Mouse (Mus musculus) embryonic facial prominence, embryonic 12.5 days (tissue): ENCODE data around the gene Vax1. TPM values are rescaled to one million over a fixed set of nuclear protein-coding genes. Genes with fewer than 3 reads are reported as not detected.
A peak's percentile ranks its signal among the peaks of the same experiment; 100 is the strongest.

ENCODE experiments used
- ATAC-seq: fragments of 200-750 bp; cut with Nextera tagmentation; 2 replicates; pipeline ENCODE4 v1.8.0; 2017; ENCODE audit not compliant: insufficient number of reproducible peaks, insufficient read depth, low FRiP score, low TSS enrichment
- H3K27ac ChIP-seq: fragments of 300-500 bp; sonication (generic); 2 replicates; pipeline ENCODE4 v1.5.1; 2016; ENCODE audit warnings: mild to moderate bottlenecking
- H3K27me3 ChIP-seq: fragments of 300-500 bp; sonication (generic); 2 replicates; pipeline ENCODE4 v1.6.1; 2016; ENCODE audit warnings: mild to moderate bottlenecking, moderate library complexity
- H3K36me3 ChIP-seq: fragments of 300-500 bp; sonication (generic); 2 replicates; pipeline ENCODE4 v1.6.1; 2016; ENCODE audit warnings: mild to moderate bottlenecking
- H3K4me1 ChIP-seq: fragments of 300-500 bp; sonication (generic); 2 replicates; pipeline ENCODE4 v1.6.1; 2016
- H3K4me2 ChIP-seq: fragments of 300-500 bp; sonication (generic); replicated peaks from 2 replicates; pipeline ENCODE4 v1.6.1; 2016; ENCODE audit warnings: mild to moderate bottlenecking, moderate library complexity
- H3K4me3 ChIP-seq: fragments of 300-500 bp; sonication (generic); 2 replicates; pipeline ENCODE4 v1.5.1; 2016; ENCODE audit warnings: mild to moderate bottlenecking
- H3K9ac ChIP-seq: fragments of 300-500 bp; sonication (generic); 2 replicates; pipeline ENCODE4 v1.6.1; 2016; ENCODE audit warnings: mild to moderate bottlenecking, moderate library complexity
- H3K9me3 ChIP-seq: fragments of 300-500 bp; sonication (generic); 2 replicates; pipeline ENCODE4 v1.6.1; 2016; ENCODE audit warnings: mild to moderate bottlenecking, moderate library complexity
- WGBS: fragments of 180-500 bp; shearing (Covaris S2); methylation state at CpG from one replicate; pipeline ENCODE4 v1.1.7; 2016; 5-methylcytosine and 5-hydroxymethylcytosine counted together
- polyA plus RNA-seq: library from polyadenylated mRNA; unstranded; fragments of >200 nt; fragmentation: Nextera tagmentation; extraction: Ambion mirVana; gene quantifications from 2 replicates; pipeline ENCODE4 v1.2.1, GENCODE M21; 2016

The Vax1 gene
- polyA plus RNA-seq, 1 experiment from 2014 or later, result 1.1 TPM

DNA sequence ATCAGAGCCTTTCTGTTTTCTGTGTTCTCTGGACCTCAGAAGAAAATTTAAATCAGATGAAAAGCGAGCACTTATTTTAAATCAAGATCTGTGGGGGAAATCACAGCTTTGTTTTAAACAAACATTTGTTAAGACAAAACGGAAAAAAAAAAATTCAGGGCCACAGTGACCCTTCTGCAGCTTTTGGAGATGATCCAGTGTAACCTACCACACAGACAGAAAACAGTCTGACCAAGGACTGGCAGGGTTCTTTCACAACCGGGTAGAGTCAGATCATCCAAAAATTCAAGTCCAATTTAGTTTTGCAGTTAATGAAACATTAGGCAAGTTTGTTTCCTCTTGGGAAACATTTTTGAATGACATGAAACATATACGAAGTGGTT is 21.3 kb upstream of the Vax1 start:
- Histone ChIP-seq H3K4me3 (no peak overlapping the region), H3K4me1 (0 out of 2 replicates have a peak, but pooled peaks cover 4% of the 10 kb centered on the region), H3K9me3 (no peaks in the 10 kb centered on the region), H3K27ac (no peak overlapping the region), H3K9ac (no peak overlapping the region), H3K4me2 (no peak overlapping the region), H3K27me3 (peaks cover 75% of the 10 kb centered on the region), H3K36me3 (no peaks in the 10 kb centered on the region)
- 4% methylated on average over 4 of the region's 4 CpGs for WGBS
- ATAC-seq, result no peak

DNA sequence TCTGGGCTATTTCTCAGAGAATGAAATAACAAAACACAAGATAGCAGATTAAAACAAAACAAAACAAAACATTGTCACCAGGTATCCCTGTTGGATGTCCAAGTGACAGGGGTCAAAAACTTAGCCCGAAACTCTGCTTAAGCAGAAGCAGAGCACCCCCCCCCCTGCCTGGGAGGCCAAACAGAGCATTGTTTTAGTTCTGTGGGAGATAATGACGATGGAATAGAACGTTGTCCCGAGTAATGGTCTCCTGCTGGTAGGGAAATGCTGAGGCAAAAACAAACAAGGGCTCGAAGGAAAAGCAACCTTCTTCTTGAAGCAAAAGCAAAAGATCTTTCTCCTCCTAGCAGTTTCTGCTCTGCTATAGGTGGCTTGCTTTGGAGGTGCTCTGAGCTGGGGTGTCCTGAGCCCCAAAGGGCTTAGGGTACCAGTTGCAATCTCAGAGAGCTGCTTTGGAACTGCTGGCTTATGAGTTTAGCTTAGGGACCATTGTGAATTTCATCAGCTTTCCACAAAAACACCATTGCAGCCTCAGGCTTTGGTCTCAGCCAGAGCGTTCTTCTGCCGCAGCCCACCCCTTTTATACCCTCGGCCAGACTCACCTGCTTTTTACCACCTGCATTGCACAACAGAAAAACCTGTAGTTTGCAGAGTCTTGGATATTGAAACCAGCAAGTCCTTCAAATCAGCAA is 20.7 kb upstream of the Vax1 start:
- 0 out of 2 replicates have a peak, but pooled peaks cover 4% of the 10 kb centered on the region for H3K4me1 ChIP-seq
- no peak overlapping the region for H3K4me2 ChIP-seq
- no peak overlapping the region for H3K9ac ChIP-seq
- WGBS, result under 1% methylated on average over 8 of the region's 8 CpGs
- peaks cover 75% of the 10 kb centered on the region for H3K27me3 ChIP-seq
- no peaks in the 10 kb centered on the region for H3K36me3 ChIP-seq
- H3K9me3 ChIP-seq, result no peaks in the 10 kb centered on the region
- H3K27ac ChIP-seq, result no peak overlapping the region
- ATAC-seq, result no peak
- no peak overlapping the region for H3K4me3 ChIP-seq

DNA sequence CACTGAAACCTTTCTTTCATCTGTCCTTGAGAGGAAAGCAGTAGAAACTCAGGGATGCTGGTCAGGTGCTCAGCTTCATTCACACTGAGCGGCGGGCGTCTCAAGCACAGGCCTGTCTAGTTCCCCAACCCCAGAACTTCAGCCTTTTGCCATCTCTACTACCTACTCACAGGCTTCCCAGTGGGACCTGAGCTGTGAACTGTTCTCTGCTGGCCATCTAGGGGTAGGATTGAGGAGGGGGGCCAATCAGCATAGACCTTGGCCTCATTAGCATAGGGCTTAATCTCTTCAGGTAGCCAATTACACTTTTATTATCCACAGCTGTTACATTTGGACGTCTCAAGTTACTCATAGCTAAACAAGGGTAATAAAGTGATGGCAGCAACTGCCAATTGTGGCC is 19.1 kb upstream of the Vax1 start:
- 0 out of 2 replicates have a peak, but pooled peaks cover 3% of the 10 kb centered on the region for H3K4me1 ChIP-seq
- no peaks in the 10 kb centered on the region for H3K9me3 ChIP-seq
- WGBS, result 8% methylated on average over 4 of the region's 4 CpGs
- H3K9ac ChIP-seq, result no peak overlapping the region
- peaks cover 73% of the 10 kb centered on the region for H3K27me3 ChIP-seq
- H3K4me2 ChIP-seq, result no peak overlapping the region
- no peak overlapping the region for H3K27ac ChIP-seq
- ATAC-seq, result no peak
- H3K36me3 ChIP-seq, result no peaks in the 10 kb centered on the region
- H3K4me3 ChIP-seq, result no peak overlapping the region

DNA sequence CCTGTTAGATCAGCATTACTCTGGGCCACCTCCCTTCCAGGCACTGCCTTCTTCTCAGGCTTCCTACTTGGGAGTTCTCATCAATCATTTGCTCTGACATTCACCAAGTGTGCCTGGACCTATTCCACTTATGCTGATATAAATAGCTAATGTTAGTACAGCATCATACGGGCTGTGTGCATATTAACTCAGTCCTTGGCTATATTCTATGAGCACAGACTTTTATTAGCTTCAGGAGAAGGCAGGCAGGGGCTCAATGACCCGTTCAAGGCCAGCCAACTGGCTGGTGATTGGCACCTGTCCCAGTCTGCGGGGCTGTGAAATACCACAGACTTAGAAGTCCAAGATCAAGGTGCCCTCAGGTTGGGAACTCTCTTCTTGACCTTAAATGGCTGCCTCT is 14.1 kb upstream of the Vax1 start:
- 56% methylated on average over 3 of the region's 3 CpGs for WGBS
- H3K27me3 ChIP-seq, result peaks cover 59% of the 10 kb centered on the region
- no peaks in the 10 kb centered on the region for H3K36me3 ChIP-seq
- H3K27ac ChIP-seq, result no peak overlapping the region
- no peak overlapping the region for H3K9ac ChIP-seq
- H3K4me1 ChIP-seq, result no peaks in the 10 kb centered on the region
- no peak for ATAC-seq
- no peaks in the 10 kb centered on the region for H3K9me3 ChIP-seq
- no peak overlapping the region for H3K4me2 ChIP-seq
- no peak overlapping the region for H3K4me3 ChIP-seq

DNA sequence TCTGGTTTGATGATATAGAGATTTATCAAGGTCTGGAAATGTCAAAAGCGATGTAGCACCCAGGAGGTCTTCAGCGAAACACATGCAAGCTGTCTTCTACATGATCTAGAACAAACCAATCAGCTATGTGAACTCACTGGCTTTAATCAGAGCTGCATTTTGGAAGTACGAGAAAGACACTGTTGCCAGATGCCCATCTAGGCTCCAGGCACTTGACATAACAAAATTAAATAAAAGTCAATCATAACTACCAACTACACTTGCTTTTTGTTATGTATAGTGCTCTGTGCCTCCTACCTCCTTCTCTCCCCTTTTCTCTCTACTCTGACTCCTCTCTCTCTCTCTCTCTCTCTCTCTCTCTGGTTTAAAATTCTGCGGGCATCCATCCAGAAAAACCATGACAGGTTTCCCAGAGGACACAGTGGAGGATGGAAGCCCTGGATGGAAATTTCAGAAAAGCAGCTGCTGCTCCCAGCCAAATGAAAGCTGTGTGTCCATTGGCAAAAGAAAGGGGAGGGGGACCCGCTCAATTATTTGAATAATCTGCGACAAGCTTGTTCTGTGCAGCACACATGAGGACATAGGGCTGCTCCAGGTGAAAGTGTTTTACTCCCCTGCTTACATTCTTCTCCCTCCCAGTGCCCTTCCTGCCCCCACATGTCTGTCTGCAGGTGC is 3.6 kb upstream of the Vax1 start:
- Histone ChIP-seq H3K27me3 (peaks cover 84% of the 10 kb centered on the region), H3K9me3 (no peaks in the 10 kb centered on the region), H3K9ac (no peak overlapping the region), H3K36me3 (no peaks in the 10 kb centered on the region), H3K4me3 (no peak overlapping the region), H3K4me2 (no peak overlapping the region), H3K4me1 (peaks cover 8% of the 10 kb centered on the region; the same call in 1 of the 2 replicates), H3K27ac (no peak overlapping the region)
- ATAC-seq, result no peak
- 11% methylated on average over 6 of the region's 6 CpGs for WGBS

DNA sequence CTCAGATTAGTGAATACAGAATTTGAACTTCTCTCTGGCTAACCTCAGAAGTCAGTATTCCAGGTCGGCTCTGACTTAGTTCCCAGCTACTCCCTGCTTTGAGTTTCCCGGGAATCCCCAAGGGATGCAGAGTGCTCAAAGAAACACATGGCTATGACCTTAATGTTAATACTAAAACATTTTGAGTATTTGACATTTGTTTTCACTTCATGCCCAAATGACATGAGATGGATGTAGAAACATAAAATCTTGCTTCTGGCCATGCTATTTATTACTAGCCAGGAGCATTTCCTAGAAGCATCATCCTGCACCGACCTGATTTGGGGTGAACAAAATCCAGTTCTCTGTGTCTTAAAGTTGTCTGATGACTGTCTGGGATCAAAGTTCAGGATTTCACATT is 2.9 kb upstream of the Vax1 start:
- Histone ChIP-seq H3K36me3 (no peaks in the 10 kb centered on the region), H3K4me2 (no peak overlapping the region), H3K9ac (no peak overlapping the region), H3K27ac (no peak overlapping the region), H3K4me3 (no peak overlapping the region), H3K9me3 (no peaks in the 10 kb centered on the region), H3K27me3 (peaks cover 91% of the 10 kb centered on the region), H3K4me1 (peaks cover 8% of the 10 kb centered on the region; the same call in 1 of the 2 replicates)
- WGBS, result under 1% methylated on average over 3 of the region's 3 CpGs
- no peak for ATAC-seq

DNA sequence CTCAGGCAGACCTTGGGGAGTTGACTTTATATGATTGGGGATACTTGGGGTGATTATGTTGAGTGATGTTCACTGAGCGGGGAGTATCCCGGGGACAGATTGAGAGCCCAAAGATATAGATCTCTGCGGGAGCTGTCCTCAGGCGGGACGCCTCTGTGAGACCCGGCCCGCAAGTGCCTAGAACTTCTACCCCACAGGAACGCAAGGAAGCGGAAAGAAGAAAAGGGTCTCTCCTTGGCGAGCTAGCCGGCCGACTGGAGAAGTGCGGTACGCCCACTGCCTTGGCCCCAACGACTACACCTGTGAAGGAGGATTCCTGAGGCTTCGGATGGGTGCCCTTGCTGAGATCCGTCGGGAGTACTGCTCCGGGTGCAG is 2.0 kb upstream of the Vax1 start:
- peak overlapping the region; percentile 20; the same call in 1 of the 2 replicates for H3K4me2 ChIP-seq
- H3K36me3 ChIP-seq, result no peaks in the 10 kb centered on the region
- no peak overlapping the region for H3K27ac ChIP-seq
- H3K9ac ChIP-seq, result no peak overlapping the region
- peaks cover 96% of the 10 kb centered on the region for H3K27me3 ChIP-seq
- ATAC-seq, result no peak
- H3K9me3 ChIP-seq, result no peaks in the 10 kb centered on the region
- WGBS, result under 1% methylated on average over 18 of the region's 19 CpGs
- peaks cover 9% of the 10 kb centered on the region for H3K4me1 ChIP-seq
- H3K4me3 ChIP-seq, result no peak overlapping the region

DNA sequence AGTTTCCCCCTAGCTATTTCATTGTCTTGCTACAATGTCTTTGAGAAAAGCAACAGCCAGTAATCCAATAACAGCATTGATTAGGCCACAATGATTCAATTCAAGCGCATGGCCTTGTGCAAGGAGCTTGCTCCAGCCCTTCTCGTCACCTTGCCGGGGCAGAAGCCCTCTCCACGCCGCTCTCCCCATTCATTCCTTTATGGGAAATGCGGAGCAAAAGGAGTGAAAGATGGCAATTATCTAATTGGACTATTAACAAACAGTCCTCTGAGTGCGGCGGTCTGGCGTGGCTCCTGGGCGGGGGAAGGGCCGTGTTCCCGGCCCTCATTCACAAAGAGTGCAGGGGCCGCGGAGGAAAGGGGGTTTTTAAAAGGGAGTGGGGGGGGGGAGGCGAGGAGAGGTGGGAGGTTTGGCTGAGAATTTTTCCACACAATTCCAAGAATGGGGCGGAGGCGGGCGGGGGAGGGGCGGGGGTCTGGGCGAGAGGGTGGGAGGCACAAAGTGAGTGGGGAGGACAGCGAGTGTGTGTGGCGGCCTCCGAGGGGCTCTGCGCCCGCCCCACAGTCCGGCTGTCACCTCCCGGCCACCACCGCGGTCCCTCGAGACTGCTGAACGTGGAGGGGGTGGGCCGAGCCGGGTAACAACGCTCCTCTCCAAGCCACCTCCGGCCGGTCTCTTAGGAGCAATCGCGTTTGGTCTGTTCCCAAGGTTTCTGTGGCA is 1.5 kb upstream of the Vax1 start:
- Histone ChIP-seq H3K9me3 (no peaks in the 10 kb centered on the region), H3K27ac (no peak overlapping the region), H3K27me3 (peaks cover 97% of the 10 kb centered on the region), H3K4me2 (peak overlapping the region; percentile 20), H3K36me3 (no peaks in the 10 kb centered on the region), H3K4me1 (peaks cover 14% of the 10 kb centered on the region), H3K9ac (no peak overlapping the region), H3K4me3 (0 out of 2 replicates have a peak overlapping the region, but pooled peaks have one; percentile 9)
- under 1% methylated on average over 32 of the region's 38 CpGs for WGBS
- no peak for ATAC-seq

DNA sequence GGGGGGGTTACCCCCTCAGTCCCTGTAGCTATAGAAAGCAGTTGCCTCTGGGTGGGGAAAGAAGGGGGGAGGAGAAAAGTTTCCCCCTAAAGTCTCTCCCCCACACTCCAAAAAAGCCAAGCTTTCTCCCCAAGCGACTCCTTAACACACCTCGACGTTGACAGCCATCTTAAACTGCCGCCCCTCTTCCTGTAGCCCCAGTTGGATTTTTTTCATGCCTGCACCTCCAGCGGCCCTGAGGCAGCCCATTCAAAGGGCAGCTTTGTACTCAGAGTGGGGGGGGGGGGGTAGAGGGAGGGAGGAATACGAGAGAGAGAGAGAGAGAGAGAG is 875 bp upstream of the Vax1 start:
- Histone ChIP-seq H3K4me1 (peaks cover 20% of the 10 kb centered on the region), H3K9ac (no peak overlapping the region), H3K36me3 (no peaks in the 10 kb centered on the region), H3K9me3 (no peaks in the 10 kb centered on the region), H3K4me3 (0 out of 2 replicates have a peak overlapping the region, but pooled peaks have one; percentile 4), H3K27me3 (peaks cover 94% of the 10 kb centered on the region), H3K27ac (no peak overlapping the region), H3K4me2 (no peak overlapping the region)
- 0% methylated on average over 6 of the region's 6 CpGs for WGBS
- no peak for ATAC-seq

DNA sequence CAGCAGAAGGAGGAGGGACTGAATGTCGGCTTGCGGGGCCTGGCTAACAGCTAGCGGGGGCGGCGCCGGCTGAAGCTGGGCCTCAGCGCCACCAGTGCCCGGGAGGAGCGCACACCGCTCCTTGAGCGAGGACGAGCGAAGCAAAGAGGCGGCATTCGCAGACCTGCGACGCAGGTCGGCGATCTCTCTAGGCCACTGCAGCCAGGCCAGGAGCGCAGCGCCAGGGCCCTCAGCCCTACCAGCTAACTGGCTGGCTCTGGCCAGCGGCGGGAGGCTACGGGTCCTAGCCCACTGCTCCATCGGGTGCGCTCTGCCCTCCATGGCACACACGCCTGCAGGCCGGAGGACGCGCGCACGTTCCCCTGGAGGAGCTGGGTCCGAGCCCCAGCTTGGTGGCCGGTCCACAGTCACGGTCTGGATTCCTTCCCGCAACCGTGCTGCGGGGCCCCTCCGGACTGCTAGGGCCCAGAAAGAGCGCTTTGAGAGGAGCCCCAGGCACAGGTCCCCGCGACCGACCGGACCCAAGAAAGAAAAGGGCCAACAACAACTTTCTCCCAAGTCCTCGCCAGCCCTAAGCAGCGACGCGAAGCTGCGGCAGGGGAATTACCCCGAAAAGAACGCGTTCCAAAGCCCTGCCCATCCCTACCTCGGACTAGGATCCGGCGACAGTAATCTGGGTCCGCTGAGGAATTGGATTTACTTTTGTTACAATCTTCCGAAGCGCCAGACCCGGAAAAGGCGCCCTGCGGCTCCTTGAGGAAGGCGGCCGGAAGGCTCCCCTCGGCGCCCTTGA is 517 bp downstream of the Vax1 start:
- Histone ChIP-seq H3K27me3 (peaks cover 89% of the 10 kb centered on the region), H3K9ac (peak overlapping the region; percentile 25; the same call in 1 of the 2 replicates), H3K36me3 (no peaks in the 10 kb centered on the region), H3K4me2 (peak overlapping the region; percentile 40), H3K4me1 (peaks cover 22% of the 10 kb centered on the region), H3K4me3 (peak overlapping the region; percentile 33), H3K27ac (peak overlapping the region; percentile 61), H3K9me3 (no peaks in the 10 kb centered on the region)
- no peak for ATAC-seq
- WGBS, result under 1% methylated on average over 65 of the region's 65 CpGs

DNA sequence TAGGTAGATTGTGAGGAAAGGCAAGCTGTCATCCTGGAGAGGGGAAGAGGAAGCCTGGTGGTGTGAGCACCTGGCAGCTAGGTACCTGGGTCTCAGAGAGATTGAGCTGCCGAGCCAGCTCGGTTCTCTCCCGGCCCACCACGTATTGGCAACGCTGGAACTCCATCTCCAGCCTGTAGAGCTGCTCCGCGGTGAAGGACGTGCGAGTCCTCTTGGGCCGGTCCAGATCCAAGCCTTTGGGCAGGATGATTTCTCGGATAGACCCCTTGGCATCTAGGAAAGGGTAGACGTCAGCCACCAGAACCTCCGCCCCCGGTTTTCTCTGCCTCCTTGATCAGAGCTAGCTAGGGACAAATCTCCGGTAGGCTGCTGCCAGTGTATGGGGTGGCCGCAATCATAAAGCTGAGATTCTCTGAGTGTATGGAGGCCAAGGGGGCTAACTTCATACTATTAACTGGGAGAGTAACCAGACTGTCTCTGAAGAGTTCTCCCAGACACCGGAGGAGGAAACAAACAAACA is 1.4 kb downstream of the Vax1 start:
- Histone ChIP-seq H3K4me1 (peaks cover 22% of the 10 kb centered on the region), H3K4me3 (peak overlapping the region; percentile 33; the same call in 1 of the 2 replicates), H3K27ac (no peak overlapping the region), H3K27me3 (peaks cover 89% of the 10 kb centered on the region), H3K4me2 (no peak overlapping the region), H3K9ac (no peak overlapping the region), H3K9me3 (no peaks in the 10 kb centered on the region), H3K36me3 (no peaks in the 10 kb centered on the region)
- ATAC-seq, result no peak
- 1% methylated on average over 17 of the region's 17 CpGs for WGBS
